Mouse (Mus musculus) neutrophil, adult 83 days (primary cell): Measurements from ENCODE around the gene Vmn1r95. TPM values are rescaled to one million over a fixed set of nuclear protein-coding genes. Genes with fewer than 3 reads are reported as not detected.

Experiments used
- total RNA-seq, 2 experiments: library from RNA; stranded (reverse); gene quantifications; one replicate each; pipeline ENCODE4 v1.2.4; 2023

The Vmn1r95 gene
- total RNA-seq, result not detected

GRCm38 (mm10) chr7:20193410-20193809 is at the start of gene Vmn1r95:
TSS of gene Vmn1r95 (plus strand) at chr7:20193710.

GRCm38 (mm10) chr7:20168277-20168676 is 25.2 kb upstream of the Vmn1r95 start, which contains the start of gene Vmn1r94:
TSS of gene Vmn1r94 (minus strand) at chr7:20168377.

GRCm38 (mm10) chr7:20205507-20205906 is 12.0 kb downstream of the Vmn1r95 start, which contains the start of gene Gm6164:
TSS of gene Gm6164 (minus strand) at chr7:20205607.

GRCm38 (mm10) chr7:20233728-20234127 is 40.2 kb downstream of the Vmn1r95 start, which contains the start of gene Gm4498:
TSS of gene Gm4498 (minus strand) at chr7:20233828.

Other genes with a start within 250 kb of the Vmn1r95 start
- not detected for gene Igsf23, start 243.0 kb upstream of the Vmn1r95 start, total RNA-seq
- gene Ceacam20, start 228.3 kb upstream of the Vmn1r95 start, total RNA-seq, result not detected
- not detected for gene Nlrp9b, start 202.2 kb upstream of the Vmn1r95 start, total RNA-seq
- not detected for gene Vmn1r91, start 94.0 kb upstream of the Vmn1r95 start, total RNA-seq
- not detected for gene Gm16442, start 71.1 kb upstream of the Vmn1r95 start, total RNA-seq
- gene Vmn1r93, start 54.6 kb upstream of the Vmn1r95 start, total RNA-seq, result not detected
- gene Vmn1r94, start 25.3 kb upstream of the Vmn1r95 start, total RNA-seq, result not detected
- gene Gm6164, start 11.9 kb downstream of the Vmn1r95 start, total RNA-seq, result not detected
- gene Gm4498, start 40.1 kb downstream of the Vmn1r95 start, total RNA-seq, result not detected
- gene Gm5890, start 69.1 kb downstream of the Vmn1r95 start, total RNA-seq, result not detected
- gene Gm4133, start 140.4 kb downstream of the Vmn1r95 start, total RNA-seq, result not detected
- not detected for gene Gm5728, start 181.7 kb downstream of the Vmn1r95 start, total RNA-seq
- gene Vmn1r100, start 224.2 kb downstream of the Vmn1r95 start, total RNA-seq, result not detected
- not detected for gene Vmn1r101, start 248.9 kb downstream of the Vmn1r95 start, total RNA-seq